Mouse (Mus musculus) G1E (cell line): ENCODE measurements around the gene Mterf2.

Experiments used
- CTCF ChIP-seq: IDR thresholded peaks from 2 replicates; pipeline ENCODE4 v1.5.1; 2012; ENCODE audit warnings: low read depth, low read length, inconsistent platforms, mixed read lengths
- GATA1 ChIP-seq: IDR thresholded peaks from 2 replicates; pipeline ENCODE4 v1.6.1; 2012; ENCODE audit warnings: borderline replicate concordance, low read length, inconsistent platforms, mixed read lengths
- GATA2 ChIP-seq: IDR thresholded peaks from 2 replicates; pipeline ENCODE4 v1.6.1; 2012; ENCODE audit warnings: low read depth, low read length, inconsistent platforms, borderline replicate concordance
- TAL1 ChIP-seq: conservative IDR thresholded peaks from 2 replicates; pipeline ENCODE4 v1.6.1; 2012; ENCODE audit warnings: low read depth, low read length, inconsistent platforms, mixed read lengths

- TF ChIP-seq CTCF, result no peak
- no peak for TF ChIP-seq GATA2
- TF ChIP-seq GATA1, result no peak
- no peak for TF ChIP-seq TAL1
Measured at GRCm38 (mm10) chr10:85127395-85128287, at the start of gene Mterf2.
